Mouse (Mus musculus) liver, embryonic 14.5 days (tissue): ENCODE measurements at regions not wholly inside any gene's neighbourhood (a gene's known extent, or its start where the extent isn't known, plus 50 kb on each side); places are given as distances from the start of the nearest gene placed in this dataset.

Source experiments
- ATAC-seq: fragments of 200-750 bp; cut with Nextera tagmentation; 2 replicates; pipeline ENCODE4 v1.8.0; 2017; ENCODE audit warnings: moderate number of reproducible peaks, mild to moderate bottlenecking, moderate library complexity; ENCODE audit not compliant: insufficient read depth
- DNase-seq, 3 experiments: peaks; one replicate each; pipeline ENCODE4 v3.0.0-alpha.2; 2012 to 2013; ENCODE audit warnings: low read depth in 3 of 3, low spot score in 3 of 3
- H3K27ac ChIP-seq: fragments of 300-500 bp; sonication (generic); 2 replicates; pipeline ENCODE4 v1.5.1; 2014; ENCODE audit warnings: moderate library complexity, mild to moderate bottlenecking, control low read depth, inconsistent platforms
- H3K27me3 ChIP-seq: fragments of 300-500 bp; sonication (generic); 2 replicates; pipeline ENCODE4 v1.6.1; 2014; ENCODE audit warnings: mild to moderate bottlenecking, low read length, moderate library complexity; ENCODE audit not compliant: control insufficient read depth, insufficient read depth
- H3K36me3 ChIP-seq: fragments of 300-500 bp; sonication (generic); replicated peaks from 2 replicates; pipeline ENCODE4 v1.6.1; 2014; ENCODE audit warnings: low read depth; ENCODE audit not compliant: control insufficient read depth, insufficient read depth
- H3K4me1 ChIP-seq, 2 experiments: fragments of 200-500 bp in 1 of 2; fragments of 300-500 bp in 1 of 2; sonication (generic) in 1 of 2; replicated peaks; 2 replicates each; pipeline ENCODE4 v1.6.1; 2012 to 2014; ENCODE audit warnings: antibody characterized with exemption in 1 of 2, inconsistent platforms in 1 of 2, low read length in 1 of 2; ENCODE audit not compliant: control insufficient read depth in 2 of 2, insufficient read depth in 2 of 2
- H3K4me2 ChIP-seq: fragments of 300-500 bp; sonication (generic); 2 replicates; pipeline ENCODE4 v1.6.1; 2014; ENCODE audit warnings: low read depth, mild to moderate bottlenecking, control low read depth, moderate library complexity
- H3K4me3 ChIP-seq, 2 experiments: fragments of 200-500 bp in 1 of 2; fragments of 300-500 bp in 1 of 2; sonication (generic) in 1 of 2; 2 replicates each; pipeline ENCODE4 v1.5.1; 2012 to 2014; ENCODE audit warnings: low read depth in 2 of 2, low read length in 2 of 2, mild to moderate bottlenecking in 2 of 2, control low read depth in 1 of 2, inconsistent platforms in 1 of 2, moderate library complexity in 1 of 2; ENCODE audit not compliant: insufficient read depth in 1 of 2
- H3K9ac ChIP-seq: fragments of 300-500 bp; sonication (generic); replicated peaks from 2 replicates; pipeline ENCODE4 v1.6.1; 2014; ENCODE audit warnings: mild to moderate bottlenecking, control low read depth, moderate library complexity
- H3K9me3 ChIP-seq: fragments of 300-500 bp; sonication (generic); 2 replicates; pipeline ENCODE4 v1.6.1; 2016; ENCODE audit warnings: low read length, mixed read lengths; ENCODE audit not compliant: control insufficient read depth
- CTCF ChIP-seq: IDR thresholded peaks from 2 replicates; pipeline ENCODE4 v1.5.1; 2016; ENCODE audit warnings: antibody characterized with exemption, low read depth, control low read depth
- EP300 ChIP-seq: IDR thresholded peaks from 2 replicates; pipeline ENCODE4 v1.6.1; 2016; ENCODE audit warnings: antibody characterized with exemption, low read depth
- whole genome bisulfite sequencing: fragments of 180-500 bp; shearing (Covaris S2); extraction: QIAGEN DNeasy Blood & Tissue Kit; methylation state at CpG from one replicate; pipeline ENCODE4 v1.1.7; 2014; ENCODE audit not compliant: insufficient replicate concordance; 5-methylcytosine and 5-hydroxymethylcytosine counted together

- Histone ChIP-seq H3K27ac (no peak overlapping the region), H3K36me3 (no peaks in the 10 kb centered on the region), H3K27me3 (no peaks in the 10 kb centered on the region), H3K4me2 (no peak overlapping the region), H3K9ac (no peak overlapping the region), H3K4me1 (peaks cover 14 to 20% of the 10 kb centered on the region in 2 experiments), H3K9me3 (no peaks in the 10 kb centered on the region), H3K4me3 (peak overlapping the region in 1 of 2 experiments; percentile 7; a peak in 1 of 4 replicates)
- TF ChIP-seq CTCF: no peak
- TF ChIP-seq EP300: no peak
- ATAC-seq (no peak), DNase-seq (no peak)
- 68% methylated on average over 10 of the region's 10 CpGs for WGBS
Observed at GRCm38 (mm10) chr3:8751356-8751755, 858.5 kb downstream of the Zfp704 start.

- 0 out of 4 replicates have a peak overlapping the region, but pooled peaks of 1 of the 2 experiments have one; percentile 7 for H3K4me3 ChIP-seq
- TF ChIP-seq EP300 (no peak), CTCF (no peak)
- H3K36me3 ChIP-seq: no peaks in the 10 kb centered on the region
- DNase-seq: no peak
- no peaks in the 10 kb centered on the region for H3K9me3 ChIP-seq
- no peaks in the 10 kb centered on the region for H3K27me3 ChIP-seq
- 33% methylated on average over 4 of the region's 4 CpGs for WGBS
- ATAC-seq: no peak
- H3K27ac ChIP-seq: no peak overlapping the region
- H3K4me1 ChIP-seq: peaks cover 14 to 21% of the 10 kb centered on the region in 2 experiments
- no peak overlapping the region for H3K9ac ChIP-seq
- H3K4me2 ChIP-seq: no peak overlapping the region
Observed at GRCm38 (mm10) chr3:8750858-8751257, 859.0 kb downstream of the Zfp704 start.

DNA sequence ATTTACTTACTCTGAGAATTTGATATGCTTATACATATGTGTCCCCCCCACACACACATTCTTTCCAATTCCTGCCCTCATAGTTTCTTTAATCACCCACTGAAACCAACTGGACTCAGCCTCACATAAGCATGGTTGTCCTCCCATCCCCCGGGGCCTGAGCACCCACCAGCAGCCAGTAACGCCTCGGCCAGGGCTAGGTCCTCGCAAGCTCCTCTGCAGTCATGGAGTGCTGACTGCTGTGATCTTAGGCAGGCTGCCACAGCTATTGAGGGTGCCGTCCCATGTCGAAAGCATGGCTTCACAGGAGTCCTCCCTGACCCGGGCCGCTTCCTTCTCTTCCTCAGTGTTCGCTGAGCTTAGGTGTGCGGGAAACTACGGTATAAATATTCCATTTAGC, 859.7 kb downstream of the Zfp704 start:
- no peak overlapping the region for H3K4me2 ChIP-seq
- H3K9me3 ChIP-seq: no peaks in the 10 kb centered on the region
- ATAC-seq (no peak), DNase-seq (no peak)
- 86% methylated on average over 11 of the region's 11 CpGs for WGBS
- no peak overlapping the region for H3K9ac ChIP-seq
- H3K4me3 ChIP-seq: no peak overlapping the region
- H3K4me1 ChIP-seq: peaks cover 14 to 21% of the 10 kb centered on the region in 2 experiments
- TF ChIP-seq CTCF: no peak
- TF ChIP-seq EP300: no peak
- no peaks in the 10 kb centered on the region for H3K36me3 ChIP-seq
- H3K27me3 ChIP-seq: no peaks in the 10 kb centered on the region
- H3K27ac ChIP-seq: no peak overlapping the region

- DNase-seq: peak in 2 of 3 experiments; percentile 31 to 41
- peak; percentile 90 for ATAC-seq
- Histone ChIP-seq H3K27me3 (no peaks in the 10 kb centered on the region), H3K36me3 (no peaks in the 10 kb centered on the region), H3K4me3 (no peak overlapping the region), H3K4me1 (peaks cover 14 to 21% of the 10 kb centered on the region in 2 experiments), H3K9ac (no peak overlapping the region), H3K27ac (peak overlapping the region; percentile 69), H3K4me2 (peak overlapping the region; percentile 29; the same call in 1 of the 2 replicates), H3K9me3 (no peaks in the 10 kb centered on the region)
- 11% methylated on average over 4 of the region's 4 CpGs for WGBS
- TF ChIP-seq CTCF: no peak
- peak; percentile 54; the same call in 1 of the 2 replicates for TF ChIP-seq EP300
Observed at GRCm38 (mm10) chr3:8747201-8747600, 862.7 kb downstream of the Zfp704 start.

GRCm38 (mm10) chr3:8746677-8747076, 863.2 kb downstream of the Zfp704 start:
- ATAC-seq: peak; percentile 50; the same call in 1 of the 2 replicates
- H3K9me3 ChIP-seq: no peaks in the 10 kb centered on the region
- peaks cover 14 to 21% of the 10 kb centered on the region in 2 experiments for H3K4me1 ChIP-seq
- peak overlapping the region; percentile 69 for H3K27ac ChIP-seq
- H3K36me3 ChIP-seq: no peaks in the 10 kb centered on the region
- no peak for DNase-seq
- no peaks in the 10 kb centered on the region for H3K27me3 ChIP-seq
- H3K4me2 ChIP-seq: no peak overlapping the region; the same call in 1 of the 2 replicates
- WGBS: 91% methylated on average over 3 of the region's 3 CpGs
- no peak overlapping the region for H3K4me3 ChIP-seq
- no peak overlapping the region for H3K9ac ChIP-seq
- TF ChIP-seq EP300 (no peak), CTCF (no peak)
